Mouse (Mus musculus) urinary bladder, adult 18-20 months (tissue): ENCODE results near the gene Tmbim1.
A peak's percentile ranks its signal among the peaks of the same experiment; 100 is the strongest.
"Not testable (repeated sequence)": the region's sequence is repeated elsewhere in the genome, so short reads cannot be mapped to it uniquely, and the experiment has no call there.

Experiments used
- DNase-seq, 2 experiments: peaks; one replicate each; pipeline ENCODE4 v3.0.0; 2022; ENCODE audit warnings: low spot score in 2 of 2, mixed read lengths in 2 of 2

The Tmbim1 gene

DNA sequence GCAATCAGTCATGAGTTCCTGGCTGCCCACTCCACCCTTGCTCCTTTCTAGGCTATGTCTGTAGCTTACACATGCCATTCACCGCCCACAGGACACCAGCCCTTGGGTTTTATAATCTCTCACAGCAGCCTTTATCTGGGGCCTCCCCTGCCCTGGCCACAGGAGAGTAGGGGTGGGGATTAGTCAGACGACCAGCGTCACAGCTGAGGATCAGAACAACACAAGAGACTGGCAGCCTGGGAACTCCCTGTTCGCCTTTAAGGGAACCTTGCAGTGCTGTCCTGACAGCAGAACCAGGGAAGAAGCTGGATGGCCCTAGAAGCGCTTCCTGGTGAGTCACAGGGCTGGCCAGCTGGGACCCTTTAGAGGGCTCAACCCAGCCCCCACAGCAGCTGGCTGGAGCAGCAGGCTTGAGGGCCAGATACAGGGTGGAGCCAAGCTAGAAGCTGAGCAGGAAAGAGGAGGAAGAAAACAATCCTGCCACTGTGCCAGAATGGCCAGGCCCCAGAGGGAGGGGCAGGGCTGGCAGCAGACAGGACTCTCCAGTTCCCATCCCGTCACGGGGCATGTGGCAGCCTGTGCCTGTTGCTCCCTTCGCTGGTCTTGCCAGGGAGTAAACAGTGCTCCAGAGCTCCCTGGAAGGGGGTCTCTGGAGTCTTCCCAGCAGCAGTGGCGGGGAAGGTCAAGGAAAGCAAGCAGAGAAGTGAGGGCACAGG lies 9.8 kb downstream of the Tmbim1 start:
- peak; percentile 81 to 96 for DNase-seq

GRCm38 (mm10) chr1:74294733-74295455 lies 10.5 kb downstream of the Tmbim1 start:
- peak in 1 of 2 experiments; percentile 43 for DNase-seq

- DNase-seq, result no peak
Measured at GRCm38 (mm10) chr1:74294090-74294643, 11.3 kb downstream of the Tmbim1 start.

DNA sequence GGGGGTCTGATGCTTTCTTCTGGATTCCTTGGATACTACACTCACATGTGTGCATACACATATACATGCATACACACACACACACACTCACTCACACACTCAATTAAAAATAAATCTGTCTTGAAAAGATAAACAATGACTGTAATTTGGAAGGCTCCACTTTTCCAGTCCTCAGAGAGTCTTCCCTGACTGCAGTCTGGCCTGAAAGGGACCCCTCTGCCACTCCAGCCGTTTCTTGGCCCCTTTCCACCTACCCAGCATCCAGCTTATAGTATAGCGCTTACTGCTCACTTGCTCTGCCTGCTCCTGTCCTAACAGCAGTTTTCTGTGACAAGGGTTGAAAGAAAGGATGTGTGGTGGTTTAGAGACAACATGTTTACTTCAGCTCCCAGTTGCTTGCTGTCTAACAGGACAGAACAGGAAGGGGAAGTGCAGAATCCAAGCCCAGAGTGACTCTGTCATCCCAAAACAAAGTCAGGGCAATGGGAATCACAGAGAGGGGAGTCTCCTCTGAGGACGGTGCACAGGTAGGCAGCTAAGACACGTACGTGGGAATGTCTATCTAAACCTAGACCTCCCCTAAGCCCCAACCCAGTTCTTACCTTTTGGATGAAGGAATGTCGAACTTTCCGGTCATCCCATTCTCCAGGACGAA lies 12.0 kb downstream of the Tmbim1 start:
- DNase-seq, result no peak

- DNase-seq, result no peak
Measured at GRCm38 (mm10) chr1:74292331-74293020, 12.9 kb downstream of the Tmbim1 start.

- no peak for DNase-seq
Measured at GRCm38 (mm10) chr1:74290141-74290540, 15.3 kb downstream of the Tmbim1 start.

- no peak for DNase-seq
Measured at GRCm38 (mm10) chr1:74289740-74290139, 15.7 kb downstream of the Tmbim1 start.

- DNase-seq, result no peak
Measured at GRCm38 (mm10) chr1:74289248-74289647, 16.2 kb downstream of the Tmbim1 start.

DNA sequence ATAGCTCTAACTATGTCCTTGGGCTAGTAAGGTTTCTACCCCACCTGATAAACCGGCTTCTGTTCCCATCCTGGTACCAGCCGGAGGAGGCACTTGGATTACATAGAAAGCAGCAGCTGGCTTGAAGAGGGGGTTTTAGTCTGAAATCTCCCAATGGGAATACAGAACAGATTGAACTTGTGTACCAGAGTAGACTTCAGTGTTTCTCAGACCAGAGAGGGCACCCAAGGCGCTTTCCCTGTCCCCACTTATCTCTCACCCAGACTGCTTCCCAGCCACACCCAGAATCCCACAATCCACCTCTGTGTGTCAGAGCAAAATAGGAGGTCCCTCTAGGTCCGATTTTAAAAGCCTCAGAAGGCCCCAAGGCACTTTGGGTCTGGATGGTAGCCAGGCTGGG lies 17.1 kb downstream of the Tmbim1 start:
- DNase-seq, result no peak

- not testable (repeated sequence) for DNase-seq
Measured at GRCm38 (mm10) chr1:74286869-74287607, 18.4 kb downstream of the Tmbim1 start.

- no peak for DNase-seq
Measured at GRCm38 (mm10) chr1:74285212-74286010, 20.0 kb downstream of the Tmbim1 start.

DNA sequence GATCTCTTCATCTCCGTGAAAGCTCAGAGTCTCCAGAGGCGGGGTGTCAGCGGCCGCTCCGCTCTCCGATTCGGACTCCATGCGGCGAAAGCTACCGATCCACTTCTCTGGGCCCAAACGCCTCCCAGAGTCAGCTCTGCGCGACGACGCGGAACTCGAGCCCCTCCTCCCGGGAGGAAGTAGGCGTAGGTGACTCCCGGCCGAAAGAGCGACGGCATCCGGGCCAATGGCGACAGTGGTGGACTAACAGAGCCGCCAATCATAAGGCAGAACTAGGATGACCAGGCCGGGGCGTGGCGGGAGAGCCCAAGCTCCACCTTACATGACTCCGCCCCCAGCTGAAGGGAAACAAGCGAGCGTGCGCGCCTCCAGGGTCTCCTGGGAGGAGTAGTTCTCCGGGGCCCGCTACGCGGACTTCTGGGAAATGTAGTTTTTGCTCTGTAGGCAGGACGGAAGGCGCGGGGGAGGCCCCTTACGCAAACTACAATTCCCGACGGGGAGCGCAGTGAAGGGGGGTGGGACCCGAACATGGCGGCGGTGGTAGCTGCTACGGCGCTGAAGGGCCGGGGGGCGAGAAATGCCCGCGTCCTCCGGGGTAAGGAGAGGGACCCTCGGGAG lies 20.8 kb downstream of the Tmbim1 start, which contains the start of the genes Aamp and Pnkd:
Gene Aamp (minus strand): TSS at position 196 of the 618 bp plus-strand sequence.
Gene Pnkd (plus strand): TSS at position 388 of the 618 bp plus-strand sequence.
- peak; percentile 99 to 100 for DNase-seq

DNA sequence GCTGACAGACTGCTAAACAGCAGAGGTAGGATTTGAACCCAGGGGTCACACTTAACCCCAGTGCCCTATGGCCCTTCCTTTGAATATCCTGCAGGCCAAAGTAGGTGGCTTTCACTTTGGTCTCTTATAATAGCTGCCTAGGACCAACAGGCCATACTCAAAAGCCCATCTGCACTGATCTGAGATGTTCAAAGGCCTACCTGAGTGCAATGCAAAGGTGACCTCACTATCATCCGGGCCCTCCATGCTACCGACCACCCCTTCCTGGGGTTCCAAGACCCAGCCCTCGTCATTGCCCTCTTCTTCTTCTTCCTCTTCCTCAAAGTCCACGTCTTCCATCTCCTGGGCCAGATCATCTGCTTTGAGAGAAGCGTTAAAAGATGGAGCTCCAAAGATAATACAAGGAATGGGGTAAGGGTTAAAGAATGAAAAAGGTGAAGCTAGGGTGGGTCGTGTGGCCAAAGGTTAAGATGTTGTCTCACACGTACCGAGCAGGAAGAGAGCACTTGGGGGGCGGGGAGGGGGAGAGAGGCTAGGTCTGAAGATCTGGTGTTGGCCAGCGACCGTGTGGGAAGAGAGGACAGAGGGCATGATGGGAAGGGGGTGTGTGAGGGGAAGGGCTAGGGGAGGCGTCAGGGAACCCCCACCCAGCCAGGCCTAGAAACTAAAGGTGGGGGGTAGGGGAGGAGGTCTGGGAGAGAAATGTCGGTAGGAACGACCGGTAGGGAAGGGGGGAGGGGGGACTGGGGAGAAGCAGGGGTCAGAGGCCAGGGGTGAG lies 21.5 kb downstream of the Tmbim1 start:
- DNase-seq, result peak in 1 of 2 experiments; percentile 50

DNA sequence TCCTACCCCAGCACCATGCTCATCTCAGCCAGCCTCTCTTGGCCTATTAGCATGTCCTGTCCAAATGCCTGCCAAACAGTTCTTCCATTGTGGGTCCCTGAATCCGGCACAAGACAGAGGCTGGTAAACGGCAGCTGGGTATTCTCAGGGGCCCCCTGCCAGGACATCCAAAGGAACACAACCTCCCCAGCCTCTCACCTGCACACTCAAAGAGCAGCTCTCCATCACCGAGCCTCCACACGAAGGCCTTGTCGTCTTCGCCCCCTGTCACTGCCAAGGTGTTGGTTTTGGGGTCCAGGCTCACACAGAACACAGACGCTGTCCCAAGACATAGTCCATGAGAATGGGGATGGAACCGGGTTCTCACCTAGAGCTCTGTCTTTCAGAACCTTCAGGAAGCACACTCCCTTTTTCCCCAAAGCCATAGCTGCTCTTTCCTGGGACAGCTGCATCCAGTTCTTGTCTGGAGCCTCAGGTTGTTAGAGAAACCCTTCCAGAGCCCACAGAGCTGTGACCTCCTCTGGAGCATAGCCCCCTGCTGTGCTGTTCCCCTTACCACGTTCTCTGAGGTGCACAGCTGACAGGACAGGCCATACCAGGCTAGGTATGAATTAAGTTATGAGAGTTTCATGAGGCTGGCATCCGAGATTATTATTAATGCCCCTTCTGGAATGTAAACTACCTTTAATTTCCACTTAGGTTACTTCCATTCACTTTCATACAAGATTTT lies 22.4 kb downstream of the Tmbim1 start:
- no peak for DNase-seq

DNA sequence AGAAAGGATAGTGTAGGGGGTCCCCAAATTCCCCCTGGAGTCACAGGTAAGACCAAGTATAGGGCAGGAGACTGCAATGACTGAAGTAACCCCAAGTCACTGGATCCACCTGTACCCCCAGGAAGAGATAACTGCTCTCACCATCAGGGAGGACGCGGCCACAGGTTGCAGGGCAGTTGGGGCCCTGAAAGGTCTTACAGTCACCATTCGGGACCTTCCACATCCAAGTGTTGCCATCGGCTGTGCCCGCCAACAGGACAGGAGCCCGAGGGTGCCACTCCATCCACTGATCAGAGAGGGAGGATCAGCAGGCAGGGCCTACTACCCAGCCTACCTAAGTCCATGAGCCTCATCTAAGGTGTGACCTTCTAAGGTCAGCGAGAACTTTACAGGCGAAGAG lies 23.5 kb downstream of the Tmbim1 start:
- no peak for DNase-seq

GRCm38 (mm10) chr1:74281372-74281771 lies 24.1 kb downstream of the Tmbim1 start:
- no peak for DNase-seq

- no peak for DNase-seq
Measured at GRCm38 (mm10) chr1:74280591-74281325, 24.7 kb downstream of the Tmbim1 start.
